Mouse (Mus musculus) midbrain, embryonic 10.5 days (tissue): ENCODE measurements around the gene Galr2. TPM values are rescaled to one million over a fixed set of nuclear protein-coding genes. Genes with fewer than 3 reads are reported as not detected.

Experiments
- DNase-seq: peaks from one replicate; pipeline ENCODE4 v3.0.0-alpha.2; 2017; ENCODE audit warnings: low spot score
- H3K27ac ChIP-seq: fragments of 300-500 bp; sonication (generic); replicated peaks from 2 replicates; pipeline ENCODE4 v1.5.1; 2016; ENCODE audit warnings: mild to moderate bottlenecking
- H3K27me3 ChIP-seq: fragments of 300-500 bp; sonication (generic); 2 replicates; pipeline ENCODE4 v1.6.1; 2016; ENCODE audit warnings: low read depth, mild to moderate bottlenecking; ENCODE audit not compliant: poor library complexity, severe bottlenecking
- H3K36me3 ChIP-seq: fragments of 300-500 bp; sonication (generic); 2 replicates; pipeline ENCODE4 v1.6.1; 2016; ENCODE audit warnings: mild to moderate bottlenecking, moderate library complexity
- H3K4me1 ChIP-seq: fragments of 300-500 bp; sonication (generic); 2 replicates; pipeline ENCODE4 v1.6.1; 2016
- H3K4me3 ChIP-seq: fragments of 300-500 bp; sonication (generic); 2 replicates; pipeline ENCODE4 v1.5.1; 2016; ENCODE audit warnings: mild to moderate bottlenecking, moderate library complexity
- H3K9me3 ChIP-seq: fragments of 300-500 bp; sonication (generic); replicated peaks from 2 replicates; pipeline ENCODE4 v1.6.1; 2016; ENCODE audit warnings: mild to moderate bottlenecking
- WGBS: fragments of 180-500 bp; shearing (Covaris S2); methylation state at CpG from one replicate; pipeline ENCODE4 v1.1.7; 2016; 5-methylcytosine and 5-hydroxymethylcytosine counted together
- polyA plus RNA-seq: library from polyadenylated mRNA; unstranded; fragments of >200 nt; fragmentation: Nextera tagmentation; extraction: Ambion mirVana; gene quantifications from 2 replicates; pipeline ENCODE4 v1.2.1, GENCODE M21; 2016

Gene Galr2
- polyA plus RNA-seq, 1 experiment from 2014 or later, result 0.12 TPM

GRCm38 (mm10) chr11:116255090-116255981 is 25.4 kb upstream of the Galr2 start:
- Histone ChIP-seq H3K27me3 (no peaks in the 10 kb centered on the region), H3K4me1 (no peaks in the 10 kb centered on the region), H3K4me3 (no peak overlapping the region), H3K9me3 (no peaks in the 10 kb centered on the region), H3K27ac (no peak overlapping the region), H3K36me3 (peaks cover 100% of the 10 kb centered on the region)
- no peak for DNase-seq
- WGBS, result 92% methylated on average over 22 of the region's 22 CpGs

GRCm38 (mm10) chr11:116255982-116256675 is 24.6 kb upstream of the Galr2 start:
- H3K4me1 ChIP-seq, result no peaks in the 10 kb centered on the region
- H3K4me3 ChIP-seq, result no peak overlapping the region
- H3K9me3 ChIP-seq, result no peaks in the 10 kb centered on the region
- WGBS, result 92% methylated on average over 9 of the region's 9 CpGs
- H3K27me3 ChIP-seq, result no peaks in the 10 kb centered on the region
- H3K36me3 ChIP-seq, result peaks cover 100% of the 10 kb centered on the region
- DNase-seq, result no peak
- no peak overlapping the region for H3K27ac ChIP-seq

GRCm38 (mm10) chr11:116259461-116259860 is 21.3 kb upstream of the Galr2 start:
- DNase-seq, result no peak
- H3K27me3 ChIP-seq, result no peaks in the 10 kb centered on the region
- peaks cover 100% of the 10 kb centered on the region for H3K36me3 ChIP-seq
- H3K27ac ChIP-seq, result no peak overlapping the region
- H3K4me1 ChIP-seq, result no peaks in the 10 kb centered on the region
- H3K4me3 ChIP-seq, result no peak overlapping the region
- no peaks in the 10 kb centered on the region for H3K9me3 ChIP-seq
- 94% methylated on average over 8 of the region's 8 CpGs for WGBS

GRCm38 (mm10) chr11:116260259-116260658 is 20.5 kb upstream of the Galr2 start:
- no peak overlapping the region for H3K4me3 ChIP-seq
- 92% methylated on average over 7 of the region's 7 CpGs for WGBS
- H3K36me3 ChIP-seq, result peaks cover 100% of the 10 kb centered on the region
- no peaks in the 10 kb centered on the region for H3K9me3 ChIP-seq
- H3K4me1 ChIP-seq, result no peaks in the 10 kb centered on the region
- no peak for DNase-seq
- H3K27ac ChIP-seq, result no peak overlapping the region
- no peaks in the 10 kb centered on the region for H3K27me3 ChIP-seq

- Histone ChIP-seq H3K27me3 (no peaks in the 10 kb centered on the region), H3K4me3 (no peak overlapping the region), H3K4me1 (no peaks in the 10 kb centered on the region), H3K27ac (no peak overlapping the region), H3K9me3 (no peaks in the 10 kb centered on the region), H3K36me3 (peaks cover 100% of the 10 kb centered on the region)
- DNase-seq, result no peak
- 92% methylated on average over 11 of the region's 11 CpGs for WGBS
These were observed 15.4 kb upstream of the Galr2 start for GRCm38 (mm10) chr11:116265352-116265751.

GRCm38 (mm10) chr11:116265850-116266249 is 14.9 kb upstream of the Galr2 start:
- H3K27me3 ChIP-seq, result no peaks in the 10 kb centered on the region
- WGBS, result 88% methylated on average over 4 of the region's 4 CpGs
- H3K4me1 ChIP-seq, result no peaks in the 10 kb centered on the region
- H3K4me3 ChIP-seq, result no peak overlapping the region
- no peak for DNase-seq
- no peak overlapping the region for H3K27ac ChIP-seq
- H3K9me3 ChIP-seq, result no peaks in the 10 kb centered on the region
- peaks cover 100% of the 10 kb centered on the region for H3K36me3 ChIP-seq

GRCm38 (mm10) chr11:116267637-116268036 is 13.1 kb upstream of the Galr2 start:
- peaks cover 100% of the 10 kb centered on the region for H3K36me3 ChIP-seq
- WGBS, result 87% methylated on average over 8 of the region's 8 CpGs

GRCm38 (mm10) chr11:116268313-116268712 is 12.4 kb upstream of the Galr2 start:
- Histone ChIP-seq H3K27ac (no peak overlapping the region), H3K4me1 (peaks cover 17% of the 10 kb centered on the region), H3K9me3 (no peaks in the 10 kb centered on the region), H3K36me3 (peaks cover 94% of the 10 kb centered on the region), H3K27me3 (no peaks in the 10 kb centered on the region), H3K4me3 (no peak overlapping the region)
- DNase-seq, result no peak
- WGBS, result 96% methylated on average over 6 of the region's 6 CpGs

More at GRCm38 (mm10) chr11:116267637-116268036, 13.1 kb upstream of the Galr2 start:
- no peaks in the 10 kb centered on the region for H3K9me3 ChIP-seq
- no peak for DNase-seq
- H3K4me3 ChIP-seq, result no peak overlapping the region
- H3K27me3 ChIP-seq, result no peaks in the 10 kb centered on the region
- peaks cover 11% of the 10 kb centered on the region for H3K4me1 ChIP-seq
- no peak overlapping the region for H3K27ac ChIP-seq

GRCm38 (mm10) chr11:116269560-116269959 is 11.2 kb upstream of the Galr2 start:
- H3K27me3 ChIP-seq, result no peaks in the 10 kb centered on the region
- 98% methylated on average over 8 of the region's 8 CpGs for WGBS
- H3K36me3 ChIP-seq, result peaks cover 81% of the 10 kb centered on the region
- peaks cover 23% of the 10 kb centered on the region for H3K4me1 ChIP-seq
- H3K27ac ChIP-seq, result no peak overlapping the region
- H3K9me3 ChIP-seq, result no peaks in the 10 kb centered on the region
- no peak overlapping the region for H3K4me3 ChIP-seq
- no peak for DNase-seq

GRCm38 (mm10) chr11:116272589-116273468 is 7.9 kb upstream of the Galr2 start:
- peaks cover 28% of the 10 kb centered on the region for H3K4me1 ChIP-seq
- DNase-seq, result no peak
- 67% methylated on average over 12 of the region's 12 CpGs for WGBS
- peaks cover 49% of the 10 kb centered on the region for H3K36me3 ChIP-seq
- peak overlapping the region; percentile 93 for H3K27ac ChIP-seq
- no peaks in the 10 kb centered on the region for H3K9me3 ChIP-seq
- H3K4me3 ChIP-seq, result peak overlapping the region; percentile 97
- no peaks in the 10 kb centered on the region for H3K27me3 ChIP-seq

- peaks cover 41% of the 10 kb centered on the region for H3K36me3 ChIP-seq
- WGBS, result under 1% methylated on average over 39 of the region's 39 CpGs
- H3K4me1 ChIP-seq, result peaks cover 28% of the 10 kb centered on the region
- peak overlapping the region; percentile 93 for H3K27ac ChIP-seq
- peak overlapping the region; percentile 97 for H3K4me3 ChIP-seq
- H3K27me3 ChIP-seq, result no peaks in the 10 kb centered on the region
- no peaks in the 10 kb centered on the region for H3K9me3 ChIP-seq
- DNase-seq, result no peak
These were observed 7.2 kb upstream of the Galr2 start for GRCm38 (mm10) chr11:116273469-116274044.

GRCm38 (mm10) chr11:116274045-116274666 is 6.6 kb upstream of the Galr2 start, which contains the start of gene Srp68:
Gene Srp68 (minus strand): TSS chr11:116274217.
- H3K4me1 ChIP-seq, result peaks cover 28% of the 10 kb centered on the region
- 5% methylated on average over 32 of the region's 32 CpGs for WGBS
- H3K27ac ChIP-seq, result peak within 1 kb of the TSS; percentile 93

More at GRCm38 (mm10) chr11:116274045-116274666, 6.6 kb upstream of the Galr2 start, which contains the start of gene Srp68:
- no peaks in the 10 kb centered on the region for H3K27me3 ChIP-seq
- peak within 1 kb of the TSS; percentile 97 for H3K4me3 ChIP-seq
- no peaks in the 10 kb centered on the region for H3K9me3 ChIP-seq
- H3K36me3 ChIP-seq, result peaks cover 35% of the 10 kb centered on the region
- peak; percentile 94 for DNase-seq
